Mouse (Mus musculus): ENCODE results near the gene Krtap15.

DNA sequence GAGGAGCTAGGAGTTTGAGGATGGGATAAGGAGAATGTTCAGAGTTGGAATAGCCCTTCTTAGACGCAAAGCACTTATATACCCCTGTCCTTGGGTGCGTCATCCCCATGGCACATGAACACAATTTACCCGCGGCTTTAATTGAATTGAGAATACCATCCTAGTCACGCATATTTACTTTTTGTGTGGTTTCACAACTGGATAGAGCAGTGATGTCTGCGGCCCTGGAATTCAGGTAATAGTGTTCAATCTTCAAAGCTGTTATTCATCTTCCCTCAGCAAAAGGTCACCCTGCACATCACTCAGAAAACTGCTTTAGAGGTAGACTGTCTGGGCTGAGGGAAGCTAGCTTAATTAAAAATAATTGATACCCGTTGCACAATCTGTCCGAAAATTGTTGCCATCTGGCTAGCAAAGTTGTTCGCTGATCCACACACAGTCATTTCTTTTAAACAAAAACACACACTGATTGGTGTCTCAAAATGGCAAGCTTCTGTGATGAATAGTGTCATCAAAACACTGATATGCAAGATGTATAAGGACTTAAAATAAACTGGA is 6.2 kb downstream of the Krtap15 start, which contains the start of gene Krtap14:
- no peak for TF ChIP-seq GATA1 (IDR thresholded peaks at IDR 0.05; ENCODE audit: borderline replicate concordance, low read length)
- no peak for TF ChIP-seq FLI1 (IDR thresholded peaks at IDR 0.05; ENCODE audit: low read length)

Data from megakaryocyte, embryonic 14.5 days (primary cell).